Mouse (Mus musculus) myocyte (in vitro differentiated cells): ENCODE measurements around the gene Ikzf1. TPM values are rescaled to one million over a fixed set of nuclear protein-coding genes. Genes with fewer than 3 reads are reported as not detected.

ENCODE experiments used
- H3K27me3 ChIP-seq: one replicate; pipeline ENCODE4 v1.6.1; 2011; ENCODE audit not compliant: control insufficient read depth, insufficient read depth, insufficient read length
- H3K36me3 ChIP-seq: one replicate; pipeline ENCODE4 v1.6.1; 2011; ENCODE audit not compliant: control insufficient read depth, insufficient read depth
- H3K4me2 ChIP-seq: one replicate; pipeline ENCODE4 v1.6.1; 2011; ENCODE audit warnings: low read depth, control low read depth
- H3K4me3 ChIP-seq: one replicate; pipeline ENCODE4 v1.5.1; 2011; ENCODE audit warnings: mild to moderate bottlenecking, control low read depth, moderate library complexity
- H3K79me2 ChIP-seq: one replicate; pipeline ENCODE4 v1.6.1; 2011; ENCODE audit not compliant: control insufficient read depth, insufficient read depth
- H3ac ChIP-seq: one replicate; pipeline ENCODE4 v1.6.1; 2011; ENCODE audit not compliant: control insufficient read depth, insufficient read length
- CEBPB ChIP-seq: IDR thresholded peaks from 2 replicates; pipeline ENCODE4 v1.6.1; 2011; ENCODE audit warnings: mild to moderate bottlenecking, moderate library complexity; ENCODE audit not compliant: poor library complexity, insufficient read depth, severe bottlenecking
- E2F4 ChIP-seq: IDR thresholded peaks from one replicate; pipeline ENCODE4 v1.6.1; 2011; ENCODE audit warnings: mild to moderate bottlenecking, control low read depth, moderate library complexity; ENCODE audit not compliant: insufficient read depth
- MAX ChIP-seq: IDR thresholded peaks from one replicate; pipeline ENCODE4 v1.6.1; 2011; ENCODE audit warnings: low read depth, mild to moderate bottlenecking, control low read depth
- MYOD1 ChIP-seq, 3 experiments: IDR thresholded peaks; one replicate each; pipeline ENCODE4 v1.6.1; 2011; ENCODE audit warnings: control low read depth in 2 of 3, low read depth in 2 of 3, mild to moderate bottlenecking in 2 of 3, moderate library complexity in 1 of 3; ENCODE audit not compliant: insufficient read length in 2 of 3, control insufficient read depth in 1 of 3
- MYOG ChIP-seq, 3 experiments: IDR thresholded peaks; one replicate each; pipeline ENCODE4 v1.6.1; 2011; ENCODE audit warnings: control low read depth in 2 of 3, low read depth in 2 of 3, mild to moderate bottlenecking in 2 of 3; ENCODE audit not compliant: insufficient read length in 2 of 3, control insufficient read depth in 1 of 3, insufficient read depth in 1 of 3
- POLR2A ChIP-seq: IDR thresholded peaks from one replicate; pipeline ENCODE4 v1.6.1; 2011; ENCODE audit warnings: low read depth, mild to moderate bottlenecking, control low read depth, moderate library complexity; ENCODE audit not compliant: insufficient read length
- POLR2AphosphoS2 ChIP-seq: IDR thresholded peaks from one replicate; pipeline ENCODE4 v1.6.1; 2011; ENCODE audit warnings: low read depth, control low read depth; ENCODE audit not compliant: insufficient read length
- REST ChIP-seq: IDR thresholded peaks from one replicate; pipeline ENCODE4 v1.6.1; 2011; ENCODE audit warnings: mild to moderate bottlenecking, control low read depth, moderate library complexity; ENCODE audit not compliant: insufficient read depth, insufficient read length
- SRF ChIP-seq: IDR thresholded peaks from one replicate; pipeline ENCODE4 v1.6.1; 2011; ENCODE audit warnings: low read depth; ENCODE audit not compliant: control insufficient read depth, insufficient read length
- TCF12 ChIP-seq: IDR thresholded peaks from one replicate; pipeline ENCODE4 v1.6.1; 2011; ENCODE audit warnings: mild to moderate bottlenecking, control low read depth; ENCODE audit not compliant: poor library complexity, insufficient read depth, severe bottlenecking
- TCF3 ChIP-seq: IDR thresholded peaks from one replicate; pipeline ENCODE4 v1.6.1; 2011; ENCODE audit warnings: low read depth, control low read depth; ENCODE audit not compliant: insufficient read length
- USF1 ChIP-seq: IDR thresholded peaks from one replicate; pipeline ENCODE4 v1.6.1; 2011; ENCODE audit warnings: low read depth, mild to moderate bottlenecking, control low read depth, moderate library complexity
- polyA plus RNA-seq: library from polyadenylated mRNA; unstranded; fragments of >200 nt; fragmentation: generic; extraction: Trizol; gene quantifications from one replicate; pipeline ENCODE4 v1.2.1, GENCODE M21; 2012; ENCODE audit warnings: missing spikeins

The Ikzf1 gene
- polyA plus RNA-seq, 1 experiment = 0.19 TPM

- Histone ChIP-seq H3ac (no peak overlapping the region), H3K36me3 (peaks cover 40% of the 10 kb centered on the region), H3K4me2 (no peak overlapping the region), H3K4me3 (no peak overlapping the region), H3K79me2 (peaks cover 5% of the 10 kb centered on the region), H3K27me3 (no peaks in the 10 kb centered on the region)
- TF ChIP-seq TCF3 (no peak), POLR2A (no peak), SRF (no peak), USF1 (no peak), MAX (no peak), CEBPB (no peak), REST (no peak), MYOG (IDR thresholded peaks at IDR 0.05; ENCODE audit: control insufficient read depth in 1 of 3, insufficient read depth in 1 of 3, insufficient read length in 2 of 3, low read depth in 2 of 3) (no peak), MYOD1 (IDR thresholded peaks at IDR 0.05; ENCODE audit: control insufficient read depth in 1 of 3, insufficient read length in 2 of 3, low read depth in 2 of 3) (no peak), POLR2AphosphoS2 (no peak), E2F4 (no peak), TCF12 (no peak)
Measured at GRCm38 (mm10) chr11:11798690-11799089, 113.9 kb downstream of the Ikzf1 start.

- peaks cover 10% of the 10 kb centered on the region for H3K79me2 ChIP-seq
- peaks cover 51% of the 10 kb centered on the region for H3K36me3 ChIP-seq
- H3K27me3 ChIP-seq = no peaks in the 10 kb centered on the region
- no peak overlapping the region for H3K4me3 ChIP-seq
- no peak overlapping the region for H3ac ChIP-seq
- H3K4me2 ChIP-seq = no peak overlapping the region
- TF ChIP-seq POLR2A = no peak
- no peak for TF ChIP-seq MYOG (IDR thresholded peaks at IDR 0.05; ENCODE audit: control insufficient read depth in 1 of 3, insufficient read depth in 1 of 3, insufficient read length in 2 of 3, low read depth in 2 of 3)
- no peak for TF ChIP-seq REST
- no peak for TF ChIP-seq MYOD1 (IDR thresholded peaks at IDR 0.05; ENCODE audit: control insufficient read depth in 1 of 3, insufficient read length in 2 of 3, low read depth in 2 of 3)
- no peak for TF ChIP-seq SRF
- TF ChIP-seq MAX = no peak
- TF ChIP-seq TCF12 = no peak
- TF ChIP-seq TCF3 = no peak
- TF ChIP-seq POLR2AphosphoS2 = no peak
- TF ChIP-seq E2F4 = no peak
- TF ChIP-seq USF1 = no peak
- no peak for TF ChIP-seq CEBPB
Measured at GRCm38 (mm10) chr11:11800304-11800703, 115.5 kb downstream of the Ikzf1 start.

- no peak overlapping the region for H3K4me2 ChIP-seq
- H3ac ChIP-seq = no peak overlapping the region
- TF ChIP-seq E2F4 = no peak
- TF ChIP-seq POLR2A = no peak
- no peak for TF ChIP-seq MYOD1 (IDR thresholded peaks at IDR 0.05; ENCODE audit: control insufficient read depth in 1 of 3, insufficient read length in 2 of 3, low read depth in 2 of 3)
- TF ChIP-seq TCF12 = no peak
- TF ChIP-seq REST = no peak
- no peaks in the 10 kb centered on the region for H3K27me3 ChIP-seq
- no peak overlapping the region for H3K4me3 ChIP-seq
- peaks cover 50% of the 10 kb centered on the region for H3K36me3 ChIP-seq
- peaks cover 12% of the 10 kb centered on the region for H3K79me2 ChIP-seq
Measured at GRCm38 (mm10) chr11:11801067-11801466, 116.3 kb downstream of the Ikzf1 start.

GRCm38 (mm10) chr11:11804421-11804820, 119.6 kb downstream of the Ikzf1 start:
- H3ac ChIP-seq = no peak overlapping the region
- peaks cover 34% of the 10 kb centered on the region for H3K36me3 ChIP-seq
- H3K4me3 ChIP-seq = no peak overlapping the region
- no peaks in the 10 kb centered on the region for H3K27me3 ChIP-seq
- H3K4me2 ChIP-seq = no peak overlapping the region
- H3K79me2 ChIP-seq = peaks cover 37% of the 10 kb centered on the region
- TF ChIP-seq POLR2A = no peak
- TF ChIP-seq MAX = no peak
- TF ChIP-seq CEBPB = no peak
- no peak for TF ChIP-seq USF1
- no peak for TF ChIP-seq TCF3
- TF ChIP-seq MYOG (IDR thresholded peaks at IDR 0.05; ENCODE audit: control insufficient read depth in 1 of 3, insufficient read depth in 1 of 3, insufficient read length in 2 of 3, low read depth in 2 of 3) = no peak
- TF ChIP-seq POLR2AphosphoS2 = no peak
- TF ChIP-seq SRF = no peak
- TF ChIP-seq TCF12 = no peak
- TF ChIP-seq MYOD1 (IDR thresholded peaks at IDR 0.05; ENCODE audit: control insufficient read depth in 1 of 3, insufficient read length in 2 of 3, low read depth in 2 of 3) = no peak
- no peak for TF ChIP-seq REST
- no peak for TF ChIP-seq E2F4

GRCm38 (mm10) chr11:11805951-11806350, 121.1 kb downstream of the Ikzf1 start:
- Histone ChIP-seq H3K36me3 (peaks cover 34% of the 10 kb centered on the region), H3ac (no peak overlapping the region), H3K27me3 (no peaks in the 10 kb centered on the region), H3K79me2 (peaks cover 37% of the 10 kb centered on the region), H3K4me2 (no peak overlapping the region), H3K4me3 (no peak overlapping the region)
- TF ChIP-seq MAX (no peak), MYOD1 (IDR thresholded peaks at IDR 0.05; ENCODE audit: control insufficient read depth in 1 of 3, insufficient read length in 2 of 3, low read depth in 2 of 3) (no peak), SRF (no peak), E2F4 (no peak), USF1 (no peak), REST (no peak), POLR2AphosphoS2 (no peak), TCF3 (no peak), TCF12 (no peak)
